Mouse (Mus musculus) bone marrow macrophage, adult 2 months (primary cell): ENCODE measurements around the gene Oprm1.

Experiments
- CTCF ChIP-seq: IDR thresholded peaks from 2 replicates; pipeline ENCODE4 v1.5.1; 2012; ENCODE audit warnings: low read depth, mild to moderate bottlenecking, low read length, moderate library complexity
- POLR2A ChIP-seq: IDR thresholded peaks from 2 replicates; pipeline ENCODE4 v1.6.1; 2012; ENCODE audit warnings: mild to moderate bottlenecking, low read depth, low read length, borderline replicate concordance

- no peak for TF ChIP-seq CTCF
- no peak for TF ChIP-seq POLR2A
Observed at GRCm38 (mm10) chr10:7075661-7076060, 317.4 kb downstream of the Oprm1 start.
